Mouse (Mus musculus): ENCODE data around the gene 4933407L21Rik. TPM values are rescaled to one million over a fixed set of nuclear protein-coding genes. Genes with fewer than 3 reads are reported as not detected.

Gene 4933407L21Rik
- polyA plus RNA-seq, 1 experiment from 2014 or later = 0.20 TPM

DNA sequence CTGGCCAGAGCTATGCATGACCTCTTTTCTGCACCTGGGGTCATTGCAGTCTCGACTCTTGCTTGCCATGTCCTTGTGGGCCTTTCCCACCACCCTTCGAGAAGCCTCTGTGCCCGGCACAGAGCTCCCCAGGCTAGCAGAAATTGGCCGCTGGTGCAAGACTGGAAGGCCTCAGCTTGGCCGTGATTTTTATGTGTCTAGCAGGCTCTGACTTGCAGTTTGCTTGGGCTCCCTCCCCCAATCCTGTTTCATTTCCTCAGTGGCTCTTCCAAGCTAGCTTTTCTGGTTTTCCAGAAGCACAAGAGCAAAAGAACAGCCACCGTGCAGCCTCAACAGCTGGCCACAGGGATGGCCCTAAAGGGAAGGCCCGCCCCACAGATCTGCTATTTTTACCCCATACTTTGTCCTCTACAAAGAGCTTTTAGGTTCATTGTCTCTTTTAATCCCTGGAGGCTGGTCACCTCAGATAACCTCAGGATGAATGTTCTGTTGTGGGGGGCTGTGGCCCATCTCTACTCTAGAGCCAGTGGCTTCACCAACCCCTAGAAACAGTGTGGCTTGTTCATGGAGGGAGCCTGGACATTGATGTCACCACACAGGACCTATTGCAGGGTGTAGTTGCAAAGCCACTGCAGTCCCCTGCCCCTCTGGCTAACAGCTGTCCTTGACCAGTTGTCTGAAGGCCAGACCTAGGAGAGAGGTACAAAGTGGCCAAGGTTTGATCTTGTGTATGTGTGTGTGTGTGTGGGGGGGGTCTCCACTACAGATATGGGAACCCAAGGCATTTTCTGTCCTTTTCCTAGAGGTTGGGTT lies 27.6 kb upstream of the 4933407L21Rik start:
- WGBS = 76% methylated on average over 7 of the region's 7 CpGs
- Histone ChIP-seq H3K4me1 (peaks cover 64% of the 10 kb centered on the region), H3K27ac (replicated peaks) (peak overlapping the region; percentile 65), H3K4me3 (no peak overlapping the region), H3K27me3 (ENCODE audit: low read depth, poor library complexity, severe bottlenecking) (no peaks in the 10 kb centered on the region), H3K36me3 (peaks cover 40% of the 10 kb centered on the region), H3K9me3 (replicated peaks) (no peaks in the 10 kb centered on the region)
- no peak for DNase-seq (ENCODE audit: low spot score)

DNA sequence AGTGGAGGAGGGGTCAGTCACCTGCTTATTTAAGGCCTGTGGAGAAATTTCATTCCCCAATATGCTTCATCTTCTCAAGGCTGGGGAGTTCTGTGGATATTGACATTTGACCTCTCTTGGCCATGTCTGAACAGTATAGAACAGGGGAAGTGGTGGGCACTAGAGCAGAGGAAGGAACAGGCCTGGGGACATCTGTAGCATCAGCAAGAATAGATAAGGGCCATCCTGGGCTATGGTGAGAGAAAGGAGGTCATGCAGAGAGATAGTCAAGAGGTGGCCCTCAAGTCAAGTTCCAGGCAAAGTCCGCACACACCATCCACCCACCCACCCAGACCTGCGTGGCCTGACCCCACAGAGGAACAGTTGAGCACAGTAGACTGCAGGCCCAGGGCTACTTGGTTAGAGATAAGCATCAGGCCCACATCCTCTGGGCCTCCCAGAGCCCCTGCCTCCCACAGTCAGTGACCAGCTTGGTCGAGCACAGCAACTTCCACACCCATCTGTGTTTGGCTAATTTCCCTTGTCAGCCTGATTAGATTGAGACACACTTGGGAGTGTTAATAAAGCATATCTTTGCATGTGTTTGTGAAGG lies 26.7 kb upstream of the 4933407L21Rik start:
- peaks cover 55% of the 10 kb centered on the region for H3K4me1 ChIP-seq
- H3K9me3 ChIP-seq (replicated peaks) = no peaks in the 10 kb centered on the region
- no peak overlapping the region for H3K27ac ChIP-seq (replicated peaks)
- H3K36me3 ChIP-seq = peaks cover 49% of the 10 kb centered on the region
- DNase-seq (ENCODE audit: low spot score) = no peak
- H3K27me3 ChIP-seq (ENCODE audit: low read depth, poor library complexity, severe bottlenecking) = no peaks in the 10 kb centered on the region
- no peak overlapping the region for H3K4me3 ChIP-seq
- 87% methylated on average over 3 of the region's 3 CpGs for WGBS

DNA sequence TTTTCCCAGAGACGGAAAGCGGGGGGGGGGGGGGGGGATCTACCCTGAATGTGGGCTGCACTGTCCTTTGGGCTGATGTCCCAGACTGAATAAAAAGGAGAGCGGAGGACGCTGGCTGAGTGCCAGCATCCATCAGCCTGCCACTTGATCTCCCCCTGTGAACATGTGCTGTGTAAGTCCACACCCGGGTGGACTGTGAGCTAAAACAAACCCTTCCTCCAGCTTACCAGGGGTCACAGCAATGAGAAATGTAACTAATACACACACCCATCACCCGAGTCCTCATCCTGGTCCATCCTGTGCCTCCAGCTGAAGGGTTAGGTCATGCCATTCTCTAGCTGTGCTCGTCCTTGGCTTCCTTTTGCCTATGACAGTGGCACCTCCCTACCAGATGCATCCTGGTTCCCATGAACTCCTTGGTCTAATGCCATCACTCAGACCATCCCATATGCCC lies 26.1 kb upstream of the 4933407L21Rik start:
- H3K36me3 ChIP-seq = peaks cover 54% of the 10 kb centered on the region
- H3K4me1 ChIP-seq = peaks cover 50% of the 10 kb centered on the region
- H3K27ac ChIP-seq (replicated peaks) = no peak overlapping the region
- DNase-seq (ENCODE audit: low spot score) = no peak
- H3K9me3 ChIP-seq (replicated peaks) = no peaks in the 10 kb centered on the region
- no peak overlapping the region for H3K4me3 ChIP-seq
- H3K27me3 ChIP-seq (ENCODE audit: low read depth, poor library complexity, severe bottlenecking) = no peaks in the 10 kb centered on the region
- WGBS = 86% methylated on average over 7 of the region's 7 CpGs

DNA sequence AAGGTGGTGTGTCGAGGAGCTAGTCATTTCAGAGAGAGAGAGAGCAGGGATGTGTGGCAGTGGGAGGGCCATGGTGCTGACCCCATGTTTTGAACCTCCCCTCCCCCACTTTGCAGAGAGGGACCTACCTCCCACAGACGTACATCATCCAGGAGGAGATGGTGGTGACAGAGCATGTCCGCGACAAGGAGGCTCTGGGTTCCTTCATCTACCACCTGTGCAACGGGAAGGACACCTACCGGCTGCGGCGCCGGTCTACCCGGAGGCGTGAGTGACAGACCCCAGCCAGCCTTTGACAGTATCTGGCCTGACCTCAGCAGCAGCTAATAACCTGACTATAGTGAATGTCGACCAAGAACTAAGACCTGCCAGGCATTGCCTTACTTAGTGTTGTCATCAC lies 21.4 kb upstream of the 4933407L21Rik start:
- WGBS = 95% methylated on average over 12 of the region's 12 CpGs
- peaks cover 83% of the 10 kb centered on the region for H3K36me3 ChIP-seq
- no peak for DNase-seq (ENCODE audit: low spot score)
- H3K27me3 ChIP-seq (ENCODE audit: low read depth, poor library complexity, severe bottlenecking) = no peaks in the 10 kb centered on the region
- H3K9me3 ChIP-seq (replicated peaks) = no peaks in the 10 kb centered on the region; the same call in 1 of the 2 replicates
- no peak overlapping the region for H3K4me3 ChIP-seq
- H3K27ac ChIP-seq (replicated peaks) = no peak overlapping the region
- H3K4me1 ChIP-seq = peaks cover 3% of the 10 kb centered on the region; the same call in 1 of the 2 replicates

DNA sequence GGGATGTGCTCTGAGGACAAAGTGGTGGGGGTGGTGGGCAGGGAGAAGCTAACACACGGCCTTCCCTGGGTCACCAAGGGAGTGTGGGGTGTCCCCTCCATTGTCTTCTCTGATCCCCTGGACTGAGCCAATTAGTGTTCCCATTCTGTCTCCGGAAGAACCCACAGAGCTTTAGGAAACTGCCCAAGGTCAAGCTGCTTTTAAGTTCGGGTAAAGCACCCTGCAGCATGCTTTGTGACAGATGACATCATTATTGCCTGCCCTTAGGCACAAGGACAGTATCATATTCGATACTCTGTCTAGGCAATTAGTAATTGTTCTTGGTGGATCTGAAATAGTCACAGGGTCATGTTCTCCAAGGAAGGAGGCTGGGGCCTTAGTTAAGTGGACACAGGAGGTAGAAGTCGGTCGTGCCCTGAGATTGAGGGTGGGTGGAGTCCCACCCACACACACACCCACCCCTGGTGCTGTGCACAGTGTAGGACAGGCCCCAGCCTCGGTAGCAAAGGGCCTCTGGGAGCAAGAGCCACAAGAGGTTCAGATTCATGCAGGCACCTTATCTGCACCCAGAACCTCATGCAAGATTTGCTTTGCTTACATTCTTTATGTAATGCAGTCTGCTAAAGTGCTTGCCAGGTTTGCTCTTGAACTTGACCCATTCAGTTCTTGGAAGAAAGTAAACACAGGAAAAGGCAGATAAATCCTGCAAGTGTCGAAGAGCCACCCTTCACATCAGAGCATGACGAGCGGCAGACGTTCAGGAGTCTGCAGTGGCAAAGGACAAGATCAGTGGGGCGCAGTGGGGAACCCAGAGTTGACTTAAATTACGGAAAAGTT lies 19.3 kb upstream of the 4933407L21Rik start:
- WGBS = 84% methylated on average over 13 of the region's 13 CpGs
- Histone ChIP-seq H3K27me3 (ENCODE audit: low read depth, poor library complexity, severe bottlenecking) (no peaks in the 10 kb centered on the region), H3K4me3 (no peak overlapping the region), H3K4me1 (no peaks in the 10 kb centered on the region), H3K27ac (replicated peaks) (no peak overlapping the region), H3K36me3 (peaks cover 65% of the 10 kb centered on the region), H3K9me3 (replicated peaks) (no peaks in the 10 kb centered on the region; the same call in 1 of the 2 replicates)
- no peak for DNase-seq (ENCODE audit: low spot score)

DNA sequence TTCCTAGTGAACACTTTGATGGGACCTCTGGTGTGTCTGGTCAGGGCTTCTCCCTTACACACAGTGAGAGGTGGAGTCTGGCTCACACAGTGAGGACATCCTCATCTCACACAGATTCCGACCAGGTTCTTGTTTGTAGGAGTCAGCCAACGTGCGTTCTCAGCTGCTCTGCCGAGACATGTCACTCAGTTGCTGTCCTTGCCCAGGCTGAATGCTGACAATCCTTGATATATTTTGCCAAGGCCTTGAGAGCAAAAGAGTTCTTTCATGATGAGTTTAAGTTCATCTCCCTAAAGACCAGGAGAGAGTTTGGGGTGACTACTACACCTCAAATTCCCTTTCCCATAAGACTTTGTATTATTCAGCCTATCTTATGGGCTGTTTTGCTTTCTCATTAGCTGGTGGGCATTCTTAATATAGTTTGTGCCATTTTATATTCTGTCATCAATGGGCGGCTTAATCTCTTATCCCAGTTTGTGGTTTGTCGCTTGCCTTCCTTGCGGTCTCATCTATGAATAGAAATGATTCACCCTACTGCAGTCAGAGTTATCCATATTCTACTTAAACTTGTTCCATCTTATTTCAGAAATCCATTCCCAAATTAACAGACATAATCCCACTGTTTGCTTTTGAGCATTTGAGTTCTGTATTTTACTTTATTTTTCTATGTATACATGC lies 15.1 kb upstream of the 4933407L21Rik start:
- H3K4me1 ChIP-seq = peaks cover 21% of the 10 kb centered on the region
- no peaks in the 10 kb centered on the region; the same call in 1 of the 2 replicates for H3K9me3 ChIP-seq (replicated peaks)
- DNase-seq (ENCODE audit: low spot score) = no peak
- 95% methylated on average over 7 of the region's 7 CpGs for WGBS
- no peak overlapping the region for H3K4me3 ChIP-seq
- H3K27ac ChIP-seq (replicated peaks) = no peak overlapping the region
- H3K36me3 ChIP-seq = peaks cover 23% of the 10 kb centered on the region
- H3K27me3 ChIP-seq (ENCODE audit: low read depth, poor library complexity, severe bottlenecking) = no peaks in the 10 kb centered on the region

DNA sequence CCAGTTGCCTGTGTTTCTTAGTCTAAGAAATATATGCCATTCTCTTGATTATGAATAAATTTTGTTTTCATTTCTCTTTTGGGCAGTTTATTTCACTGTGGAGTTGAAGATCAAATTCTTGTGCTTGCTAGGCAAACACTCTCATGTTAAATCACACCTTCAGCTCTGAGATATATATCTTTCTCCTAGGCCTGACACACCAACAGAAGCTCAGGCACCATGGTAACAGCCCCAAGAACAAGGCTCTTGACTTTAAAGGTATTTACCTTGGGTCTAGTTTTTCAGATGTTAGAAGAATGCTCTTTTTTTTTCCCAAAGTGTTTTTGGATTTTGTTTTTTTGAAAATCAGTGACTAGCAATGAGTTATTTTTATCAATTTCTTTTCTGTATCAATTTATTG lies 12.4 kb upstream of the 4933407L21Rik start:
- Histone ChIP-seq H3K4me3 (no peak overlapping the region), H3K36me3 (0 out of 2 replicates have a peak, but pooled peaks cover 4% of the 10 kb centered on the region), H3K27me3 (ENCODE audit: low read depth, poor library complexity, severe bottlenecking) (no peaks in the 10 kb centered on the region), H3K9me3 (replicated peaks) (no peaks in the 10 kb centered on the region; the same call in 1 of the 2 replicates), H3K27ac (replicated peaks) (no peak overlapping the region), H3K4me1 (peaks cover 25% of the 10 kb centered on the region)
- DNase-seq (ENCODE audit: low spot score) = no peak

DNA sequence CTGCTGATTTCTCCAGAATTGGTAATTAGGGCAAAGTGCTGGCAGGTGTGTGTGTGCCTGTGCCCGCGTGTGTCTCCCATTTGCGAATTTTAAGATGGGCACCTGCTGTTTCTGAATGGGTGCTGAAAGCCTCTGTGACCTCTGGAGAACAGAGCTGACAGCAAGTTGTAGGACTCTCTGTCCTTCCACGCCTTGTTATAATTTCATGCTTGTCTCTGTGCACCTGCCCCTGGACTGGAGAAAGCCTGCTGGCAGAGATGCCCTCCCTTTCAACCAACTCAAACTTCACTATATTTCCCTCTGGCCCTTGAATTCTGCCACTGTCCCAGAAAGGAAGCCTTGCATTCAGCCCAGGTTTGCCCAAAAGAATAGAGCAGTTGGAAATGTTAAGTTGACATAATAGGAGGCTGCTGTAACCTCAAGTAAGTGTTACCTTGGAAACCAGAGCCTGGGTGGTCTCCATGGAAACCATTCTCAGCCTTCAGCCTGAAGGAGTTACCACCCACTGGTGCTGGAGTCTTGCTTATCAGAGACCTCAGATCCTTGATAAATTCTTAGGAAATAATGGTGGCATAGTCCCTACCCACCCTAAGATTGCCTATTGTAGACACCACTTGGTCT lies 11.3 kb upstream of the 4933407L21Rik start:
- Histone ChIP-seq H3K36me3 (no peaks in the 10 kb centered on the region), H3K4me3 (no peak overlapping the region), H3K9me3 (replicated peaks) (no peaks in the 10 kb centered on the region), H3K27me3 (ENCODE audit: low read depth, poor library complexity, severe bottlenecking) (no peaks in the 10 kb centered on the region), H3K27ac (replicated peaks) (peak overlapping the region; percentile 71), H3K4me1 (peaks cover 29% of the 10 kb centered on the region)
- 19% methylated on average over 4 of the region's 4 CpGs for WGBS
- peak; percentile 78 for DNase-seq (ENCODE audit: low spot score)

DNA sequence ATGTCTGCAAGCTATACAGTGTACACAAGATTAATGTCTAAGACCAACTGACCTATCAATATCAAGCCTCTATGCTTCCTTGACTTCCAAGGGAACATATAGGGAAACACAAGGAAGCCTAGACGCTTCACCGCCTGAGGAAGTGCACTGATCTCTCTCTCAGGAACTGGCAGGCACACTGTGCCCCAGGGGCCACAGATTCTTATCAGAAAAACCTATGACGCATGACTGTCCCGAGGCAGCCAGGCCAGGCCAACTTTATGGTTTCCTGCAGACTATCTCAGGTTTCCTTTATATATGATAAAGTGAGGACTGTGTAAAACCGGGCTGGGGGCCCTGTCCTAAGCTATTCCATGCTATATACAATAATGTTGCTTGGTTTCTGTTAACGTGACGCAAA lies 8.7 kb upstream of the 4933407L21Rik start:
- WGBS = 88% methylated on average over 7 of the region's 7 CpGs
- H3K4me1 ChIP-seq = peaks cover 43% of the 10 kb centered on the region
- H3K27ac ChIP-seq (replicated peaks) = no peak overlapping the region
- no peak for DNase-seq (ENCODE audit: low spot score)
- no peaks in the 10 kb centered on the region for H3K27me3 ChIP-seq (ENCODE audit: low read depth, poor library complexity, severe bottlenecking)
- no peaks in the 10 kb centered on the region for H3K36me3 ChIP-seq
- H3K4me3 ChIP-seq = no peak overlapping the region
- H3K9me3 ChIP-seq (replicated peaks) = no peaks in the 10 kb centered on the region

DNA sequence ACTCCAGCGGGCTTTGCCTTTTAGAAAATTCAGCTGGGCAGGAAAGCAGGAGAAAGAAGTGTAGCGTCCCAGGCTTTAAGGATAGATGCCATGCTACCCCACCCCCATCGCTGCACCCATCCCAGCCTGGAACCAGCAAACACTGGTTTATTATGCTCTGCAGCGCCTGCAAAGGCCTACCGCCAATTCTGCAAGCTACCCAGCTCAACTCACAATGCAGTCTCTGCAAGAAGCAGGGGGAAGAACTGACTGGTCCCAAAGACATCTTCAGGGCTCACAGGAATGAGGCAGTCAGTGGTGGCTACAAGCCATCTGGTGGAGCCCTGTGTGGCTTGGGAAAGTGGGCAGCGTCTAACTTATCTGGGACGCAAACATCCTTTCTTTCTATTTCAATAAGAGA lies 6.6 kb upstream of the 4933407L21Rik start:
- DNase-seq (ENCODE audit: low spot score) = no peak
- Histone ChIP-seq H3K9me3 (replicated peaks) (no peaks in the 10 kb centered on the region), H3K4me1 (peaks cover 37% of the 10 kb centered on the region), H3K27ac (replicated peaks) (no peak overlapping the region), H3K36me3 (no peaks in the 10 kb centered on the region), H3K4me3 (no peak overlapping the region), H3K27me3 (ENCODE audit: low read depth, poor library complexity, severe bottlenecking) (no peaks in the 10 kb centered on the region)
- 84% methylated on average over 7 of the region's 7 CpGs for WGBS

DNA sequence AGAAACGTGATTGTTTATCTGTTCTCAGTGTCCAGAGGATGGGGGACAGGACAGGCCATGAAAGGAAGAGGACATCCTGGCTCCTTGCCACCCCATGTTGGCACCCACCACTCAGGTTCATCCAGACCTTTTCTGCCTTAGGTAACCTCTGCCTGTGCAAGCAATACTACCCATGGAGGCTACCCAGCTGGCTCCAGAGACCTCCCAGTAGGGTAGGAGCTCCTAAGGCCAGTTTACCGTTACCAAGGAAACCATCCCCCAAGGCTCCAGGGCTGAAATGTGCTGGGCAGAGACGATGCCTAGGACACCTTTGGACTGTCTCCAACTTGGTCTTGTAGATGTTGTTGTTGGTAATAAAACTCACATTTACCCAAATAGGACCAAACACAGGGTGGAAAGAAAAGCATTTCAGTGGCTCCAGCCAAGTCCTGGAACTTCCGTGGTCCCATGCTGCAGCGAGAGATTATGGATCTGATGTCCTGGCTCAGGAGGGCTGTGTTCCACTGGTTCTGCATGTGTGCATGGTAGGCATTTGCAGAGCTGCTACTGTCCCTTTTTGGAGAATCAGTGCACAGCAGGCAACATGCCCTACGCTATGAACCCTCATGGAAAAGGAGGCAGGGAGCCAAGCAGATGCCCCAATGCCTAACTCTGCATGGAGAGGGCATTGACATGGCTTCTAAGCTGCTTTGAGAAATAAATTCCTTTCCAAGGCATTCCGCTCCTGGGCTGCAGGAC lies 6.0 kb upstream of the 4933407L21Rik start:
- no peaks in the 10 kb centered on the region for H3K36me3 ChIP-seq

More for the DNA sequence above, 6.0 kb upstream of the 4933407L21Rik start:
- Histone ChIP-seq H3K27me3 (ENCODE audit: low read depth, poor library complexity, severe bottlenecking) (no peaks in the 10 kb centered on the region), H3K4me1 (peaks cover 31% of the 10 kb centered on the region), H3K9me3 (replicated peaks) (no peaks in the 10 kb centered on the region), H3K4me3 (no peak overlapping the region), H3K27ac (replicated peaks) (no peak overlapping the region)
- no peak for DNase-seq (ENCODE audit: low spot score)
- 66% methylated on average over 7 of the region's 7 CpGs for WGBS
